Mouse (Mus musculus): Measurements from ENCODE around the gene Dnaic2.

The Dnaic2 gene

DNA sequence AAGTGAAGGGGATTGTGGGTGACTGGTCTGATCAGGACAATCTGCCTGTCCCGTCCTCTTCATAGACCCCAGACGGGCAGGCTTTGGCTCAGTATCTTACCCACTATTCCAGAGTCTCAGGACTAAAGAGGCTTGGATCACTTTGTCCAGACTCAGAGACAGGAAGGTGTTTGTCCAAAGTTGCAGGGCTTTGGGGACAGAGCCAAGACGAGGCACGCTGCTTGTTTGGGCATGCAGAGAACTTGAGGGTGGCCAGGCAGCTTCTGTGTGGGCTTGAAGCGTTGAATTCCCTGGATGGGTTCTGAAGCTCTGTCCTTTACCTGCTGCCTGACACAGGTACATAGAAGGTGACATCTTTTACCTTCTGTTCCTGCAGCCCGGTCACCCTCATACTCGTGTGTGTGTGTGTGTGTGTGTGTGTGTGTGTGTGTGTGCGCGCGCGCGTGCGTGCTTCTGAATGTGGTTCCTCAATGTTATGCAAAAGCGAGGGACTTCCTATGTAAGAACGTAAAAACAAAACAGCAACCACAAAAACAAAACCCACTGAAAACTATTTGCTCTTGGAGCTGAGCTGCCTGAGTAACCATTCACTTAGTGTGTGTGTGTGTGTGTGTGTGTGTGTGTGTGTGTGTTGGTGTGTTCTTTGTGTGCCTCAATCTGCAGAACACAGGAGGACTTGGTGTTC, 24.8 kb upstream of the Dnaic2 start:
- no peak for DNase-seq

DNA sequence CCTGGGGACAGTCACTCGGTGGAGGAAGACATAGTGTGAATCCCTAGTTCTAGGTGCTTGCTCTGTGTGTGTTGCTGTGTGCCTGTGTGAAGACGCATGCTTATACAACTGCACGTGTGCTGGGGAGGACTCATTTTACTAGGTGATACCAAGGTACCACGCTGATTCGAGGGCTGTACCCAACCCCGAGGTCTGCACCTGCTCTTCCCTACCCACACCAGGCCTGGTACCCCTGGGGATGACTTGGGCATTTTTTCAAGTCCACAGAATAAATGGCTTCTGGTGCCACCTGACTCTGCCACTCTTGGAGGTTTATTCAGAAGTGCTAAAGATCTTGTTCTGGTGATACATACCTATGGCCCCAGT, 24.2 kb upstream of the Dnaic2 start:
- DNase-seq: no peak

DNA sequence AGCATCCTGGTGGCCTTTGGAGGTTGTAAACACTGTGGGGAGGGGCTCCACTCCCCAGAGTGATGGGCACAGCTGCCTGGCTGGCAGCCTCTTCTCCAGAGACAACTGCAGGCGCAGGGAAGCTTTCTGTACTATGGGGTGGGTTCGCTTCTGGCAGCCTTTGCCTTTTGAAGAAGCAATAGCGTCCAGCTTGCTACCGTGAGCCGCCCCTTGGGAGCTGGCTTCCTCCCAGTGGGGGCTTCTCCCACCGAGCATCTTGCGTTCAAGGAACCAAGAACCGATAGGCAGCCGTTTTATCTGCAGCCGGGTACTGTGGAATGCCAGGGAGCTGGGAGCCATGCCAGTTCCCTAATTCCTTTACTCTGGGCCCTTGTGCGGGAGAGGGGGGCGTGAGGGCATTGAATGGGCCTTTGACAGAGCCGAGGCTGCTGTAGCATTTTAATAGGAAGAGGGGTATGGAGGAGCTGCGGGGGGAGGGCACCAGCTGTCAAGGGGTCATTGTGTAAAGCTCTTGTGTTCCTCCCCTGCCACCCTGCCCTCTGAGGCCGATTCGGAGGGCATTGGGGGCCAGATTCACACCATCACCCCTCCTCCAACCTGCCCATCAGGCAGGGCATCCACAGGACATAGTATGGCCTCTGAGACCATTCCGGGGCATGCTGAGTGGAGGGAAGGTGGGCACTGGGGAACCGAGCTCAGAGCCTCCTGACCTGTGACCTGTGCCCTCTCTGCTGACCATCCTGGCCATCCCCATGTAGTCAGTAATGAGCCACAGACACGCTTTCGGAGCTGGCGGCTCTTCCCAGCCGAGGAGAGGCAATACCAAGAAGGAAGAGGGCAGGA, 22.9 kb upstream of the Dnaic2 start:
- DNase-seq: peak; percentile 46

DNA sequence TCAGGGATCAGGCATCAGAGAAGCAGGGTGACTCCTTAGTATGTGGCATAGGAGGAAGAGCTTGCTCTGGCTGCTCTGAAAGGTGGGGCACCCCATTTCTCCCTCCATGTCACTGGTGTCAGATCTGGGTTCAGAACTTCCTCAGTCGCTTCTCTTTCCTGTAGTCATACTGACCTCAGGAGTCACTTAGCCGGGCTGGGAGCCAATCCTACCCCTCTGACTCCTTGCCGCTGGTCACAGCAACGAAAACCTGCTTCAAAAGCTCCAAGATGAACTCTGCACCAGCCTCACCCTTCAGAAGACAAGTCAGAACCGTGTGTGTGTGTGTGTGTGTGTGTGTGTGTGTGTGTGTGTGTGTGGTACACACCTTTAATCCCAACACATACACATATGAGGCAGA, 20.9 kb upstream of the Dnaic2 start:
- no peak for DNase-seq

DNA sequence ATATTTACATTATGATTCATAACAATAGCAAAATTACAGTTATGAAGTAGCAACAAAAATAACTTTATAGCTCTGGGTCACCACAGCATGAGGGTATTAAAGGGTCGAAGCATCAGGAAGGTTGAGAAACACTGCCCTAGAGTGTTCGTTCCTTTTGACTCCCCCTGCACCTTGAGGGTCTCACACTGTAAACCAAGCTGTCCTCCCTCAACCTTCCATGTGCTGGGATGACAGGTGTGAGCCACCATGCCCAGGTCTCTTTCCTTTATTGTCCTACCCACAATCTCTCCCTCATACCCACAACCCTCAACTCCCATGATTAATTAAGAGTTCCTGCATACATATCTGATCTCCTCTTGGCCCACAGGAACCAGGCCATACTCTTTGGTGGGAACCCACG, 15.8 kb upstream of the Dnaic2 start:
- no peak for DNase-seq

DNA sequence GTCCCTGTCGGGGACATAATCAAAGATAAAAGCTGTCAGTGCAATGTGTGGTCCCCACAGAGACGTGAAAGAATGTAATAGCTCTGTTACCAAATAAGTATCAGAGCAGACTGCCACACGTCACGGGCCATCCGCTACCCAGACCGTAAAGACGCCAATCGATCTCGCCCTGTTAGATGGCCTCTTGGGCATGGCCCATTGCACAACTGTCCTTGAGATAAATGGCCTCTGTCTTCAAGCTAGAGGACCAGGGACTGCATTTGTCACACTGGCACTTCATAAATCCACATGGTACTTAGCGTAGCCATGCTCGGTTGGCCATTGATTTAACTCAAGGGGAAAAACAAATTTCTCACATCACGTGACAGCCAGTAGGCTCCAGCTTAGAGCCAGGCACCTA, 15.3 kb upstream of the Dnaic2 start:
- DNase-seq: no peak

DNA sequence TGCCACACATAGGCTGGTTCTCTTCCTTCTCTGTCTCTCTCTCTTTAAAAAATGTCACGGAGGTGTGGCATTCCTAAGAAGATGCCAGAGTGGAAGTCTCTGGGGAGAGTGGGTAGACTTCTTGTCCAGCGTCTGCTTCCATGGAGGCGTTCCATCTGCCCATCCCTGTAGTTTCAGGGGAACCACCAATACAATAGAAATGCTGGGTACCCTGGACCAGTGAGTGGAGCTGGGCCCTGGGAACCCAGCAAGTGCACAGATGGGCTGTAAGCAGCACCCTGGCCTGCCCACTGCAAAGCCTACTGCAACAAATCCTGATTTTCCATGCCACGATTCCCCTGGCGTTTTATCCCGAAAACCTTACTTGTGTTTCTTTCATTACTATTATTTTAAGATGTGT, 12.7 kb upstream of the Dnaic2 start:
- no peak for DNase-seq

DNA sequence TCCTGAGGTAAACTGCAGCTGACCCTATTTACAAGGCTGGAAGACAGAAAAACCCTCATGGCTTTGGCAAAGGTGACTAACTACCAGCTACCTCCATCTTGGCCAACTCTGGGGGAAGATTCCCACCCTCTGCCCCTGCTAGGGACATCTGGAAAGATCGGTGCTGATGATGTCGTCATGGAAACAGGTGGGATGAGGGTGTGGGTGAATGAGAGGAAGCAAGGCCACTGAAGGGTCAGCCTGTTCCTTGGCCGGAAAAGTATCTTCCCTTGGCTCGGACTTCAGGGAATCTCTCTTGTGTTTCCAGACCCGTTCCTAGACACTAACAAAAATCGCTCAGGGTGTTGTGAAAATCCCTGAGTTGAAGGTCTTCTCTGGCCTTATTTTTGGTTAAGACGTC, 11.7 kb upstream of the Dnaic2 start:
- no peak for DNase-seq

DNA sequence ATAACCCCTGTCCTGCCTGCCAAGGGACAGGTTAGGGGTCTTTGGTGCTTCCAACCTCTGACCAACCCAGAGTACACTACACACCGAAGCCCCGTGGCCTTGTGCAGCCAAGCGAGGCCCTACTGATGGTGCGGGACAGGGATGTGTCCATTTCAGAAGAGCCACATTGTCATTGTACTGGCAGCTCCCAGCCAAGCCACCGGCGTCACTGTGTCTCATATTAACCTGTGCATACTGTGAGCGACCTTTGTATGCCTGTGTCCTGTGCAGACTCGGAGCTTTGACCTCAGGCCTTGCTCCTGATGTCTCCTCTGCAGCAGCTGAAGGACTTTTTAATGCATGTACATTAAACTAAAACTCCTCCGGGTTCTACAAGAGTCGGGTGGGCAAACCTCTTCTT, 6.7 kb upstream of the Dnaic2 start:
- DNase-seq: no peak

DNA sequence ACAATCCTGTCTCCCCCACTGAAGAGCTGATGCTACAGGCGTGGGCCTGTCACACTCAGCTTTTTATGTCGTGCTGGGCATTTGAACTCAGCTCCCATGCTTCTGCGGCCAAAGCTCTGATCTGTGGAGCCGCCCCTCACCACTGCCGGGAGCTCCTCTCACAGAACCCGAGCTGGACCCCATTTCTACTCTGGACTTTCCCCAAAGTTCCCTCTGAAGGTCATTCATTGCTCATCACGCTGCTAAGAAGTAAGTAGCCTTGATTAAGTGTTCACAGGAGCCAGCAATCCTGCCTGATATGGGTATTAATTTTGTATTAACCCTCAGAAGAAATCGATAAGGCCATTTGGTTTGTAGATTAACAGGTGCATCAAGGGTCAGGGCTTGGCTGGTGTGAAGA, 4.8 kb upstream of the Dnaic2 start:
- no peak for DNase-seq

DNA sequence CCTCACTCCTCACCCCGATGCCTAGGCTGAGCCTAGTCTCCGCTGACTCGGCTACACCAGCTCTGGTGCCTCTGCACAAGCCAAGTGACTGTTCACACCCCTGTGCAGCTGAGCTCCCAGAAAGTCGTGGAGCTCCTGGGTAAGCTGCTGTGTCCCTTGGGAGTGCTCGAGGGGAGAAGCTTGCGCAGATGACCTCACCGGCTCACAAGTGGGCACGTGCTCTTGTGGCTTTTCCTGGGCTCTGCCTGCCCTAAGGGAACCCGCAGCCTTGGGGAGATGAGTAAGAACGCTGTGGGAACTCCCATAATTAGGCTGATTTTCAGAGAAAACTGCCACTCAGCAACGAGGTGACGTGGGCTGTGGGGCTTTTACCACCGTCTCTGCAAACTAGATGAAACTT, 4.2 kb upstream of the Dnaic2 start:
- no peak for DNase-seq

DNA sequence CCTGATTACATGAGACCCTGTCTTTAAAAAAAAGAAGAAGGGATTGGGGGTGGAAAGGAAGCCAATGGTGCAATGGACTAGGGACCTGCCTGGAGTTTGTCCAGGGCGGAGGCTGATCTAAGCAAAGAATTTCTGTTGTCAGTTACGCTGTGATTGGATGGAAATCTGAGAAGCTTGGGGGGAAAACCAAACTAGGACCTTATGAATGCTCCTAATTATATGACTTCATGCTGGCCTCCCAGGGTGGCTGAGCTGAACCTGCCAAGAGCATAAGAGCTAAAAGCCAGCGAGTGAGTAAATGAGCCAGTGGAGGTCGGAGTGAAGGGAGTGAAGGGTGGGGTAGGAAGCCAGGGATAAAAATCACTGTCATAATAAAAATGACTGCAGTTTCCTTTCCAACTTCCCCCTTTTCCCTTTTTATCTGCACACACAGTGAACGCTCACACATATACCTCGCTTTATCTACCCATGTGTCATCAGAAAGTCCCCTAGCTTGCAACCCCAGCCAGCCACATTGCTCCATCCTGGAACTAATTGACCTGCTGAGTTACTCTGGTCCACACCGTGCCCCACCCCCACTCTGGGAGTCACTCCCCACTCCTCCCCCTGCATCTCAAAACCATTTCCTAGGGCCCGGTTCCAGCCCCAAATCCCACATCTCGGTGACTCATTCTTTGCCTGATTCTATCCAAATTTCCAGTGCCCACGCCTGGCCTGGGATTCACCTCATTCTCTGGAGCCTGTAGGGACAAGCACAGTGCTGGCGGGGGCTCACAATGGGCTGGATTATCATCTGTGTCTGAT, 2.2 kb upstream of the Dnaic2 start:
- peak; percentile 38 for DNase-seq

DNA sequence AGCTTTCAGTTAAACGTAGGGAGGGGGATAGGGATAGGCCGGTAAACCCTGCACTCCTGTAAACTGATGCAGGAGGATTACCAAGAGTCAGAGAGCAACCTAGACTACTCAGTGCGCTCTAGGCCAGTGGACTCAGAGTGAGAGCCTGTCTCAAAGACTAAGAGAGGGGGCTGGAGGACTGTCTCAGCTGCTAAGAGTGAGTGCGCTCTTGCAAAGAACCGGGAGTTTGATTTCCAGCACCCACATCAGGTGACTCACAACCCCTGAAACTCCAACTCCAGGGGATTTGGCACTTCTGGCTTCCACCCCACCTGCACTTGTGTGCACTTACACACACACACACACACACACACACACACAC, 598 bp downstream of the Dnaic2 start:
- DNase-seq: no peak

DNA sequence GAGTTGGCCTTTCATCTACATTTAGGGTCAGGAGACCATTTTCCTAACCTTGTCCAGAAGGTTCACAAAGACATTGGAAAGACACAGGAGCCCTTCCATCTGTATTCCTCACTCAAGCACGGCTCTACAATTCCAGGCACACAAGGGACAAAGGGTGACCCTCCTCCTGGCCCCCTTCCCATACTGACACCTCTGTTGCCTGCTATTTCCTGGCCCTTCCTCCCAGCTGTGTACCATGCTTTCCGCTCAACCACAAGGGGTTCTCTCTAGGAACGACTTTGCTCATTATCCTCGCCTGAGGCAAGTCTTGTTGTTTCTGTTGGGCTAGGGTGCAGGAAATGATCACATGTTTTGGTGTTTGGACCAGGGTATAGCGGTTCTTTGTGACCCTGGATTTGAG, 1.1 kb downstream of the Dnaic2 start:
- no peak for DNase-seq

DNA sequence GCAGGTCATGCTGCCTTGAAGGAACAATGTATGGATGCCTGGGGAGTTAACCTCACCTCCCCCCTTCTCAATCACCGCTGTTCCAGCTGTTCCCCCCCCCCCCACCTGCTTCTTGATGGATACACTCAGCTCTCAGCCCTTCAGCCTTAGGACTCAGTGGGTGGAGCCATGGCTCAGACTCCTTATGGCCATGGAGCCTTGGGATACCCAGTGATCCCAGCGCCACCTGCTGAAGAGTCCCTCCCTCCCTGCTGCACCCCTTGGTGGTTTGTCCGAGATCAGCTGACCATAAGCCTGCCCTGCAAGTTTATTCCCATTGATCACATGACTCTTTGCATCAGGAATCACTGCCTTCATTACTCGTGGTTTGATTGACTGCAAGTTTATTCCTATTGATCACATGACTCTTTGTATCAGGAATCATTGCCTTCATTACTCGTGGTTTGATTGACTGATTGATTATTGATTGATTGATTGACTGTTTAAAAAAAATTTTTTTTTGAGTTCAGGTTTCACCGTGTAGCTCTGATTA, 2.7 kb downstream of the Dnaic2 start:
- no peak for DNase-seq

DNA sequence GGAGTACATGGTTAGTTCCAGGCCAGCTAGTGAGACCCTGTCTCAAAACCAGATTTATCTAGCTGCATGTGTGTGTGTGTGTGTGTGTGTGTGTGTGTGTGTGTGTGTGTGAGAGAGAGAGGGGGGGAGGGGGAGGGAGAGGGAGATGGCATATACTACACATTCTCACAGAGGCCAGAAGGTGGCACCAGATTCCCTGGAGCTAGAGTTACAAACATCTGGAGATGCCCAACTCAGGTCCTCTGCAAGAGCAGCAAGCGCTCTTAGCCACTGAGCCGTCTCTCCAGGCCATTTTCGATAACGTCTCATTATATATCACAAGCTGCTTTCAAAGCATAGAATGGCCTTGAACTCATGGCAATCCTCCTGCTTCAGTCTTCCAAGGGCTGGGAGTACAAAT, 4.5 kb downstream of the Dnaic2 start:
- no peak for DNase-seq

DNA sequence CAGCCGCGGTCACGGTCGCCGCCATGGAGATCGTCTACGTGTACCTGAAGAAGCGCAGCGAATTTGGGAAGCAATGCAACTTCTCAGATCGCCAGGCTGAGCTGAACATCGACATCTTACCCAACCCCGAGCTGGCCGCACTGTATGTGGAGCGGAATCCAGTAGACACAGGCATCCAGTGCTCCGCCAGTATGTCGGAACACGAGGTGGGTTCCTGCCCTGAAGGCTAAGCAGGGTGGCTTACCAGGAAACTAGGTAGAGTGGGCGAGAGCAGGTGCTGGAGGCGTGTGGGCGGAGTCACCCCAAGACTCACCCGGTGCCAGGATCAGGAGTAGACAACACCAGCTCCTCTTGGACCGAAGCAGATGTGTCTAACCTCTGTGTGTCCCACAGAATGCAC, 5.7 kb downstream of the Dnaic2 start:
- no peak for DNase-seq

DNA sequence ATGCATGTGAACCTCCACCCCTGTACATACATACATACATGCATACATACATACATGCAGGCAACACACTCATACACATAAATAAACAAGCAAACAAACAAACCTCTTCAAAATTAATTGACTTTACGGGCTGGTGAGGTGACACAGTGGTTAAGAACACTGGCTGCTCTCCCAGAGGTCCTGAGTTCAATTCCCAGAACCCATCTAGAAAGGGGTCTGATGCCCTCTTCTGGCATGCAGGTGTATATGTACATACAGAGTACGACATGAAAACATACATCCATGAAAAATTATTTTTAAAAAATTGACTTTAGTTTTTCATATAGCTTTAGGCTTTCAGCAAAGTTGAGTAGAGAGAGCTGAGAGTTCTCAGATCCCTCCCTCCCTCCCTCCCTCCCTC, 8.9 kb downstream of the Dnaic2 start:
- no peak for DNase-seq

DNA sequence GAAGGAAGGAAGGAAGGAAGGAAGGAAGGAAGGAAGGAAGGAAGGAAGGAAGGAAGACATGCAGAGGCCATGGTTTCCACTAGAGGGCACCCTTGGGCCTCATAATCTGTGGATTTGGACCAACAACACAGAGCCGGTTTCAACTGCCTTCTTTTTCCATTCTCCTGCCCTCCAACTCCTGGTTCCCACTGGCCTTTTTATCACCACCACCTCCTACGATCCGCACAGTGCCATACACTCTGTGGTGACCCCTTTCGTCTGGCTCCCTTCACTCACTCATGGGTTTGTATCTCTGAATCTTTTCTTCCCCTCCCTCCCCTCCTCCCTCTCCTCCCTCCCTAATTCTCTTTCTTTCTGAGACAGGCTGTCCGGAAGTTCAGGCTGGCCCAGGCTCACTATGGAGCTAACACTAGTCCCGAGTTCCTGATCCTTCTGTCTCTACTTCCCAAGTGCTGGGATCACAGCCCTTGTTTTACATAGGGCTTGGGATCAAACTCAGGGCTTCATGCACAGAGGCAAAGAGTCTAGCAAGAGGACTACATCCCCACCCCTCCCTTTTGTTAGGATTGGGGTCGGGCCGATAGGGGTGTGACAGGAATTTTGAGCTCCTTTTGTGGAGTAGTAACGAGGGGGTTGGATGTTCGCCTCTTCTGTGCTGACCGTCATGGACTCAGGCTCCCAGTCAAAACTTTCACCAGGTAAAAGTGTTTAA, 9.9 kb downstream of the Dnaic2 start:
- DNase-seq: peak; percentile 71

DNA sequence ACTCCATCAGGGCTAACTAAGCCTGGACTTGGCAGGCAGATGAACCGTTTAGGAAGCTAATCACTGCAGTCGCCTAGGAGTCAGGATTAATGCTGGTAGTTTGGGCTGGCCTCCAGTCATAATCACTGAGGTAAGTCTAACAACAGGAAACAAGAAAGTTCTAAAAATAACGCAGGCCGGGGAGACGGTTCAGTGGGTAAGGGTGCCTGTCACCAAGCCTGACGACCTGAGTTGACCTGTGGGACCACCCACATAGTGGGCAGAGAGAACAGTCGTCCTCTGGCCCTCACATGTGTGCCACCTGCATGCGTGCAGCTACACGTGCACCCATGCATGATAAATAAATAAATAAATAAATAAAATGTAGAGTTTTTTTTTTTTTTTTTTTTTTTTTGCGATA, 13.4 kb downstream of the Dnaic2 start:
- no peak for DNase-seq

DNA sequence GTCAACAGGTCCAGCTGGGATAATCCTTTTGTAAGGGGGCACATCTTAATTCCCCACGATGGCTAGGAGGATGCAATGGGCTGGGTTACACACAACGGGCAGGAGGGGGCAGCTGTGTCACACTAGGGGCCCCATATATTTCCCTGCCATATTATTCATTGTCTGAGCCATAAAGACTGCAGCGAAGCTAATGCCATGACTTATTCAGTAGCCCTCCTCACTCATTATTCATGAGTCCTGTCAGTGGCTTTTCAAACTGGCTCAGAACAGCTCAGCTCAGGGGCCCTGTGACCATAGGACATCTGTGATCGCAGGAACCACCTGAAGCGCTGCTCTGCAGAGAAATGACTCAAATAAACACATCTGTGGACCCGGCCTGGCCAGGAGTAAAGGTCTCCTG, 14.2 kb downstream of the Dnaic2 start:
- no peak for DNase-seq

DNA sequence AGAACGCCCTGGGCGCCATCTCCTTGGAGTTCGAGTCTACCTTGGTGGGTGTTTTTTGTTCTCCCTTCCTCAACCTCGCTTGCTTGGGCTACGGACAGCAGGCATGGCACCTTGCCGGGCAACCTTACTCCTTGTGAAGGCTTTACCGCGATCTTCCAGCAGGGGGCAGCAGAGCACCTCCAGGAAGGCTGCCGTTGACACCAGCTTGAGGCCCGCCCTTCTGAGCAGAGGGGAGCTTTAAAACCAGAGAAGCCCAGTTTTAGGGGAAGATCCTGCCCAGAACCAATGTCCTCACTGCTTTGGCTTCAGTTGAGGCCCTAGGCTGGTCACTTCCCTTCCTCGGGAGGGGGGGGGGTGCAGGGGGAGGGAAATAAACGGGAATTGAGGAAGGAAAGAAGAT, 17.9 kb downstream of the Dnaic2 start:
- peak; percentile 97 for DNase-seq

DNA sequence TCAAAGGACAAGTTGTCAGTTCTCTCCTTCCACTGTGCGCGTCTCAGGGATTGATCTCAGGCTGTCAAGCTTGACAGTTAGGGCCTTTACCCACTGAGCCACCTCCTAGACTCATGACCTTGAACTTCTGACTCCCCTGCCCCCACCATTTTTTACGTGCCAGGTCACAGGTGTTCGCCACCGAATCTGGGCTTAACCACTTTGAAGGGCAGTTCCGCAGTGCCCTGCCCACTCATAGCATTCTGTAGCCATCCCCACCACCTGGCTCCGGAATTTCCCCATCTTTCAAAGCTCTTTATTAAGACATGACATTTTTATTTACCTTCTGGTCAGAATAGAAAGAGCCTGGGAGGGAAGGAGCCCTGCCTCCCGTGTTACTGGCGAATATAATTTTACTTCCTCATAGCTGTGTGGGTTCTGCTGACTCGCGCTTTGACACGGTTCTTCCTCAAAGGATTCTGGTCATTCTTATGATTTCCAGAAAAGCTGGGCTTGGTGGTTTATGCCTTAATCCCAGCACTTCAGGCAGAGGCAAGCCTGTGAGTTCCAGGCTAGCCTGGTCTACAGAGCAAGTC, 20.4 kb downstream of the Dnaic2 start:
- DNase-seq: no peak

All from cerebellum, adult 8-10 months (tissue).